Mouse (Mus musculus): ENCODE data around the gene Slc38a3. TPM values are rescaled to one million over a fixed set of nuclear protein-coding genes. Genes with fewer than 3 reads are reported as not detected.

Gene Slc38a3
- polyA plus RNA-seq, 1 experiment: not detected

GRCm38 (mm10) chr9:107611456-107612190 is 57.7 kb downstream of the Slc38a3 start:
- WGBS: 46% methylated on average over 6 of the region's 6 CpGs
- peak overlapping the region; percentile 97 for H3K27ac ChIP-seq (ENCODE audit: insufficient read depth, low read depth, low read length)
- TF ChIP-seq POLR2A (IDR thresholded peaks at IDR 0.05; ENCODE audit: insufficient read depth, low read depth, low read length): no peak
- no peak for TF ChIP-seq CTCF (IDR thresholded peaks at IDR 0.05; ENCODE audit: insufficient read depth, low read depth, low read length)
- peak overlapping the region; percentile 48 for H3K4me3 ChIP-seq (ENCODE audit: insufficient read depth, low read depth, low read length)
- H3K4me1 ChIP-seq (ENCODE audit: control insufficient read depth, insufficient read depth, low read length): peaks cover 15% of the 10 kb centered on the region

GRCm38 (mm10) chr9:107609433-107609830 is 59.9 kb downstream of the Slc38a3 start:
- 73% methylated on average over 4 of the region's 4 CpGs for WGBS
- H3K4me1 ChIP-seq (ENCODE audit: control insufficient read depth, insufficient read depth, low read length): peaks cover 15% of the 10 kb centered on the region
- no peak overlapping the region for H3K27ac ChIP-seq (ENCODE audit: insufficient read depth, low read depth, low read length)
- TF ChIP-seq POLR2A (IDR thresholded peaks at IDR 0.05; ENCODE audit: insufficient read depth, low read depth, low read length) (no peak), CTCF (IDR thresholded peaks at IDR 0.05; ENCODE audit: insufficient read depth, low read depth, low read length) (no peak)
- H3K4me3 ChIP-seq (ENCODE audit: insufficient read depth, low read depth, low read length): no peak overlapping the region

- Histone ChIP-seq H3K27ac (ENCODE audit: insufficient read depth, low read depth, low read length) (no peak within 1 kb of the TSS), H3K4me3 (ENCODE audit: insufficient read depth, low read depth, low read length) (no peak within 1 kb of the TSS), H3K4me1 (ENCODE audit: control insufficient read depth, insufficient read depth, low read length) (peaks cover 15% of the 10 kb centered on the region)
- TF ChIP-seq CTCF (IDR thresholded peaks at IDR 0.05; ENCODE audit: insufficient read depth, low read depth, low read length) (no peak), POLR2A (IDR thresholded peaks at IDR 0.05; ENCODE audit: insufficient read depth, low read depth, low read length) (no peak)
- 45% methylated on average over 12 of the region's 12 CpGs for WGBS
Measured at GRCm38 (mm10) chr9:107608741-107609432, 60.4 kb downstream of the Slc38a3 start, which contains the start of gene Sema3b. Gene Sema3b (minus strand): TSS chr9:107609229.

GRCm38 (mm10) chr9:107607653-107608245 is 61.6 kb downstream of the Slc38a3 start:
- H3K4me1 ChIP-seq (ENCODE audit: control insufficient read depth, insufficient read depth, low read length): peaks cover 13% of the 10 kb centered on the region
- H3K4me3 ChIP-seq (ENCODE audit: insufficient read depth, low read depth, low read length): no peak overlapping the region
- WGBS: 66% methylated on average over 9 of the region's 9 CpGs
- no peak overlapping the region for H3K27ac ChIP-seq (ENCODE audit: insufficient read depth, low read depth, low read length)
- TF ChIP-seq CTCF (IDR thresholded peaks at IDR 0.05; ENCODE audit: insufficient read depth, low read depth, low read length): no peak
- TF ChIP-seq POLR2A (IDR thresholded peaks at IDR 0.05; ENCODE audit: insufficient read depth, low read depth, low read length): no peak

- TF ChIP-seq POLR2A (IDR thresholded peaks at IDR 0.05; ENCODE audit: insufficient read depth, low read depth, low read length): no peak
- Histone ChIP-seq H3K4me3 (ENCODE audit: insufficient read depth, low read depth, low read length) (no peak overlapping the region), H3K27ac (ENCODE audit: insufficient read depth, low read depth, low read length) (no peak overlapping the region), H3K4me1 (ENCODE audit: control insufficient read depth, insufficient read depth, low read length) (peaks cover 9% of the 10 kb centered on the region)
- 90% methylated on average over 2 of the region's 2 CpGs for WGBS
Measured at GRCm38 (mm10) chr9:107607036-107607435, 62.3 kb downstream of the Slc38a3 start.

- no peak overlapping the region for H3K27ac ChIP-seq (ENCODE audit: insufficient read depth, low read depth, low read length)
- H3K4me1 ChIP-seq (ENCODE audit: control insufficient read depth, insufficient read depth, low read length): peaks cover 7% of the 10 kb centered on the region
- no peak overlapping the region for H3K4me3 ChIP-seq (ENCODE audit: insufficient read depth, low read depth, low read length)
- WGBS: 64% methylated on average over 9 of the region's 9 CpGs
- TF ChIP-seq CTCF (IDR thresholded peaks at IDR 0.05; ENCODE audit: insufficient read depth, low read depth, low read length): no peak
- no peak for TF ChIP-seq POLR2A (IDR thresholded peaks at IDR 0.05; ENCODE audit: insufficient read depth, low read depth, low read length)
Measured at GRCm38 (mm10) chr9:107606591-107606990, 62.7 kb downstream of the Slc38a3 start.

GRCm38 (mm10) chr9:107605041-107605661 is 64.2 kb downstream of the Slc38a3 start:
- 67% methylated on average over 23 of the region's 23 CpGs for WGBS
- H3K4me3 ChIP-seq (ENCODE audit: insufficient read depth, low read depth, low read length): no peak overlapping the region
- no peak for TF ChIP-seq POLR2A (IDR thresholded peaks at IDR 0.05; ENCODE audit: insufficient read depth, low read depth, low read length)
- TF ChIP-seq CTCF (IDR thresholded peaks at IDR 0.05; ENCODE audit: insufficient read depth, low read depth, low read length): no peak

GRCm38 (mm10) chr9:107603251-107603650 is 66.1 kb downstream of the Slc38a3 start:
- H3K27ac ChIP-seq (ENCODE audit: insufficient read depth, low read depth, low read length): no peak overlapping the region
- H3K4me3 ChIP-seq (ENCODE audit: insufficient read depth, low read depth, low read length): no peak overlapping the region
- no peak for TF ChIP-seq POLR2A (IDR thresholded peaks at IDR 0.05; ENCODE audit: insufficient read depth, low read depth, low read length)
- TF ChIP-seq CTCF (IDR thresholded peaks at IDR 0.05; ENCODE audit: insufficient read depth, low read depth, low read length): no peak
- WGBS: 87% methylated on average over 6 of the region's 6 CpGs
- peaks cover 5% of the 10 kb centered on the region; the same call in 1 of the 2 replicates for H3K4me1 ChIP-seq (ENCODE audit: control insufficient read depth, insufficient read depth, low read length)

More at GRCm38 (mm10) chr9:107605041-107605661, 64.2 kb downstream of the Slc38a3 start:
- H3K27ac ChIP-seq (ENCODE audit: insufficient read depth, low read depth, low read length): no peak overlapping the region
- peaks cover 2% of the 10 kb centered on the region; the same call in 1 of the 2 replicates for H3K4me1 ChIP-seq (ENCODE audit: control insufficient read depth, insufficient read depth, low read length)
